Mouse (Mus musculus) yolk sac, embryonic 10.5 days (tissue): ENCODE data around the gene Rln1.

Source experiments
- DNase-seq: peaks from one replicate; pipeline ENCODE4 v3.0.0-alpha.2; 2017; ENCODE audit warnings: low spot score

Gene Rln1

DNA sequence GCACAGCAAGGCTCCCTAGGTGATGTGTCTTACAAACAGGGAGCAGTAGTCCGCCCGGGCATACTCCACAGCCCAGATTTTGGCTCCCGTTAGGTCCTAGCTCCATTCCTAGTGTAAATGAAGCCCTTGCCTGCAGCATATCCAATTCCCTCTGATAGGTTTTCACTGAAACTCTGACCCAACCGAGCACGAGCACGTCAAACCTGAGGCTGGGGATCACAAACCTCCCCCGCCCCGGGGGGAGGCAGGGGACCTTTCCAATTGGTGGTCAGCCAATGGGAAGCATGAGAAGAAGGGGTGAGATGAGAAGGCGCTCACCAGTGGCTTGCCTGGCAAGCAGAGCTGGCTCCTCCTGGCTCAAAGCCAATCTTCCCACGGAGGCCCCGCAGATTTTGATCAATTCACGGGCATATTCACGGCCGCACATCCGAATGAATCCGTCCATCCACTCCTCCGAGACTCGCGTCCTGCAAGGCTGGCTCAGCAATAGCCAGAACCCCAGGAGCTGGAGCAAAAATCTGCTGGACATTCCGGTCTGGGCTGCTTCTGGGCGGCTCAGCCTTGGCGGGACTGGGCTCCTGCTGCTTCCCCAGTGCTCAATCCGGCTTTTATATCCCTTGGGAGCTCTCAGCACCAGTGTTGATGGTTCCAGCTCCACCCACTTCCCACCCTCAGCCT lies at the start of gene Rln1:
TSS of gene Rln1 (minus strand) at position 603 of the 678 bp plus-strand sequence.
- peak; percentile 33 for DNase-seq

DNA sequence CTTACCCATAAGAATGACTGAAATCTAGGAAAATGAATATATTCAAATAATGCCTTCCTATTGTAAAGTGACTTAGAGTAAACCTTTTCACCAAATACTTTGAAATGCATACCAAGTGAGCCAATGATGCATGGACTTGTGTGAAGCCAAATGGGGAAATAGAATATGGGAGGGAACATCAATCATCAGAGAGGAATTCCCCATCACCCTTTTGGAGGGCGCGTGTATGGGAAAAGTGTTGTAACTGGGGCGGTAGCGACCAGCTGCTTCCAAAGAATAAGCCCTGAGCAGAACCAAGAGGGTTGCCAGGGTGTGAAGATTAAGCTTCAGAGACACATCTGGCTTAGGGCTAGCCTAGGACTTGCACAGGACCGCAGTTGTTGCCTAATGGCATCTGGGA lies 48.9 kb upstream of the Rln1 start:
- DNase-seq = no peak

GRCm38 (mm10) chr19:29379839-29380603 lies 45.6 kb upstream of the Rln1 start:
- no peak for DNase-seq

- DNase-seq = no peak
These were observed 41.9 kb upstream of the Rln1 start for GRCm38 (mm10) chr19:29376382-29376781.

DNA sequence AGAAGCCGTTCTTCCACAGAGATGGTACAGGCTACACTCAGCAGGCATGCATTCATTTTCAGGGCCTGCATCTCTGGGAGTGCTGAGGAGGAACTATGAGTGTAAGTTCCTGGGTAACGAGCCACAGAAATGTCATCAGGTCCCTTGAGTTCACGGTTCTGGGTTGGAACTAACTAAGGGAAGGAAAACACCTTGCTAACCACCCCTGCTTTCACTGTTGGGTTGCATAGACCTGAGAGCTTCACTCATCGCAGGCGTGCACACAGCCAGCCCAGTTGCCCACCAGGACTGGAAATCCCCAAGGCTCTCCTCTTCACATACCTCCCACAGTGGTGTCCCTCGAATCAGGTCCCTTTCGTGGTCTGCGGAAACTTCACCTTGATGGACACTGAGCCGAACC lies 40.5 kb upstream of the Rln1 start:
- no peak for DNase-seq

DNA sequence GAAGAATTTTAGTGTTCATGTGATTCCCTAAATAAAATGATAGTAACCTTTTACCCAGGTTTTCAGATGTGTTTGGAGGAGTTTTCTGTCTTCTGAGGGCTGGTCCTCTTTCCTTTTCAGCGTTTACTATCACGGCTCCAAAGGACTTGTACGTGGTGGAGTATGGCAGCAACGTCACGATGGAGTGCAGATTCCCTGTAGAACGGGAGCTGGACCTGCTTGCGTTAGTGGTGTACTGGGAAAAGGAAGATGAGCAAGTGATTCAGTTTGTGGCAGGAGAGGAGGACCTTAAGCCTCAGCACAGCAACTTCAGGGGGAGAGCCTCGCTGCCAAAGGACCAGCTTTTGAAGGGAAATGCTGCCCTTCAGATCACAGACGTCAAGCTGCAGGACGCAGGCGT lies 39.0 kb upstream of the Rln1 start:
- no peak for DNase-seq

- DNase-seq = no peak
These were observed 38.2 kb upstream of the Rln1 start for GRCm38 (mm10) chr19:29372621-29373020.

GRCm38 (mm10) chr19:29372138-29372537 lies 37.7 kb upstream of the Rln1 start:
- no peak for DNase-seq

GRCm38 (mm10) chr19:29371284-29372081 lies 37.0 kb upstream of the Rln1 start:
- no peak for DNase-seq

GRCm38 (mm10) chr19:29370545-29371283 lies 36.2 kb upstream of the Rln1 start:
- DNase-seq = no peak

DNA sequence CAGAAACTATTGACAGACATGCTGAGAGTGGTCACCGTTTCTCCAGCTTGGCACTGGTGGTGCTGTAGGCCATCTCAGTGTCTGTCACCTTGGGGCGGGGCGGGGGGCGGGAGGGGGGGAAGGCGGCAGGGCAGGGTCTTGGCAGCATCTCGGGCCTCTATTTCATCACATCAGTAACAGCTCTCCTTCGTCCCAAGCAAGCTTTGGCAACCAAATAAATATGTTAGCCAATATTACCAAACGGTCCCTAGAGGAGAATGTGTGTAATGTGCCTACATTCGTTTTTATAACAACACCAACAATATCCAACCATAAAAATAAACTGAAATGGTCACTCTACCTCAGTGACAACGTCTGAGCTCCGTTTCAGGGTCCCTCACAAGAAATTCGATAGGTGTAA lies 35.6 kb upstream of the Rln1 start:
- no peak for DNase-seq

DNA sequence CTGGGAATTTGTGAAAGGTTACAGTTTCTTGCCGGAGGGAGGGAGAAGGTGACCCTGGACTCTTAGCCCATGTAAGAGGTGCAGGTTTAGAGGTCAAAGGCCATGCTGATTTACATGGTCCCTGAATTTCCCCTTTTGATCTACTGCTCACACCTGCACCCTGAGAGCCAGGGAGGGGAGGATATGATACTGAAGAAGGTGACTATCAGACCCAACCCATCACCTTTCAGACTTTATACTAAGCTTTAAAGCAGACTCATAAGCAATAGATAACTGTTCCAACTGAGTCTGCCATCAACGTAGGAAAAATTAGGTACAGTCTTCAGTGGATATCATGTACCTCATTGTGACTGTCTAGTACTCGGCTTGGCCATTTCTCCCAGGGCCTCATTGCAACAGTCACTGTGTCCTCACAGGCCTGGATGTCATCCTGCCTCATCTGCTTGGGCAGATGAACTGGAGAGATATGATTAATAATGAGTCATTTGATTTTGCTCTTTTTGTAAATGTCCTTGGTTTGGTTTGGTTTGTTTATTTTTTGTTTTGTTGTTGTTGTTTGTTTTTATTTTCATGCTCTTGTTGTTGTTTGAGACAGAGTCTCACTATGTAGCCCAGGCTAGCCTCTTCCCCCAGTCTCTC lies 34.3 kb upstream of the Rln1 start:
- no peak for DNase-seq

DNA sequence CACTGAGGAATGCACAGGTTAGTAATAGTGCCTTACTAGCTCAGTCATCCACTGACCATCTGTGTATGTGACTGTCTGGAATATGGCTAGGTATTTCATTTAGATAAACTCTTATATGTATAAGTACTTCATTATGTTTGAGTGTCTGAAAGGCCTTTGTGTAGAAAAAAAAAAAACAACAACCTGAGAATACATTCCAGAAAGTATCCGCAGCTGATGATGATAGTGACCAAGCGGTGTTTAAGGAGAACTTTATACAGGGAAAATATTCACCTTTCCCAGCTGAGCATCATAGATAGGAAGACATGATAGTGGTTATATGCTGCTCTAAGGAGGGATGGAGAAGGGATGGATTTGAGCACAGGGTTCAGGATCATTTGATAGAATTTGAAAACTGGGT lies 33.6 kb upstream of the Rln1 start:
- DNase-seq = no peak

DNA sequence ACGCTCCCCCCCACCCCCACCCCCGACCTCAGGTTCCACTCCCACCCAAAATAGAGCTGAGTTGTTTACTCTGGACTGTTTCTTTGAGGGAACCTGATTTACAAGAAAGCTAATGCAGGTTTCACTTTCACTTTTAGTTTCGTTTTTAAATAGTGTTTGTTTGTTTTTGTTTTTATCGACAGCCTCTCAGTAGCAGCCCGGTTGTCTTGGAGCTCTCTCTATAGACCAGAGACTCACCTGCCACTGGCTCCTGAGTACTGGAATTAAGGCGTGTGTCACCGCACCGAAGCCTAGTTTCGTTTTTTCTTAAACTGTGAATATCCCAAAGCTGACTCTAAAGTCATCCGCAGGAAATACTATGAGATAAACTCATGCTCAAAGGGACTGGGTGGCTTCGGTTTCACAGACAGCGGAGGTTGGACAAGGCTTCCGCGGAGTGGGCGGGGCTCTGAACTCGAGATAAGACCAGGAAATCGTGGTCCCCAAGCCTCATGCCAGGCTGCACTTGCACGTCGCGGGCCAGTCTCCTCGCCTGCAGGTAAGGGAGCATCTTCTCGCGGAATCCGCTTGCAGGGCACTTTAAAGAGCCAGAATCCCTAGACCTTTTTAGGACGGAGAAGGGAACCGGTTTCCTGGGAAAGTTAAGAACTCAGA lies 32.6 kb upstream of the Rln1 start, which contains the start of the genes Plgrkt and Cd274:
TSS of gene Plgrkt (minus strand) at position 422 of the 654 bp plus-strand sequence.
TSS of gene Cd274 (plus strand) at position 487 of the 654 bp plus-strand sequence.
- peak; percentile 61 for DNase-seq

DNA sequence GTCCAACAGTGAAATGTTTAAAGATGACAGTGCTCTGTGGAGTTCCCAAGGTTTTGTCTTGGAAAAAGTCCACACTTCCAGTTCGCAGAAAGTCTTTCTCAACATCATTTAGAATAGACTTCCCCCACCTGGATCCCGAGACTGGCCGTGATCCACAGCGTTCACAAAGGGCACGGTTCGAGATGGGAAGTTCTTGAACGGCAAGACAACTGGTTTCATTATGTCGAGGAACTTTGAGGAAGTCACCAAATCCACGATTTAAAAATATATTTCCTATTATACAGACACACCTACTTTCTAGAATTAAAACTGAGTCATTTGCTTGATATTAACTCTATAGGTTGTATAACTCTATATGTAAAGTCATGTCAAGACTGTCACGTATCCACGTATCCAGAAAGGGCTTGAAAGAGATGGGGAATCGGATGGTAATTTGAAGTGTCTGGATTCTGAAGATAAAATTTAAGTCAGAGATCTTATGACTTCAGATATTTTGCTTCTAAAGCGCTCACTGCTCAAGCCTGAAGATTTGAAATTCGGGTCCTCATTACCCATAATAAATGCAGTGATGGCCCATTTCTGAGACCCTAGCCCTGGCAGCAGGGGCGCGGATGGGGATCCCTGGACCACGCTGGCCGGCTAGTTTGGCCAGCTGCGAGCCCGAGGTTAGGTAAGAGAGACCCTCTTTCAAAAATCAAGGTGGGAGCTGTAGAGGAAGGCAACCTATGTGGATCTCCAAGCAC lies 31.9 kb upstream of the Rln1 start:
- no peak for DNase-seq

- DNase-seq = no peak
These were observed 30.6 kb upstream of the Rln1 start for GRCm38 (mm10) chr19:29365105-29365504.

GRCm38 (mm10) chr19:29364076-29364475 lies 29.6 kb upstream of the Rln1 start:
- DNase-seq = no peak

DNA sequence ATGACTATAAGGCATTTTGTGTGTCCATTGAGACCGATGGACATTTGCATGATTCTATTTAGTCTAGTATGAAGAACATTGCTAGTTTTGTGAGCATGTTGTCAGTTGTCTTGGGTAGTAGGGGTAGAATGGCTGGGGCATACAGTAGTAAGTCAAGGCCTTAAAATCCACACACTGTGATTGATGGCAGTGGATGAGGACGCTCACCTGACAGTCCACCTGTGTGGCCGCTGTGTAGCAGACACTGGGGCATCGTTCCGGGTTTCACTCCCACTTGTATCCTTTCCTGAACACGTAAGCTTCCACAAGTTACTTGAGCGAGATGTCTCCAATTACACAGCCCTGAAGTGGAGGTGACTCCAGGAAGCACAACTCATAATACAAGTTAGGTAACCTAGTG lies 29.1 kb upstream of the Rln1 start:
- no peak for DNase-seq

- DNase-seq = no peak
These were observed 27.9 kb upstream of the Rln1 start for GRCm38 (mm10) chr19:29362173-29362930.
